Mouse (Mus musculus) heart, adult 2 months (tissue): ENCODE measurements around the gene Fzr1.

ENCODE experiments used
- EP300 ChIP-seq: fragments of 200-500 bp; IDR thresholded peaks from 2 replicates; pipeline ENCODE4 v1.6.1; 2011; ENCODE audit warnings: low read depth, low read length, control low read depth; ENCODE audit not compliant: insufficient read depth
- POLR2A ChIP-seq: fragments of 200-500 bp; IDR thresholded peaks from 2 replicates; pipeline ENCODE4 v1.6.1; 2011; ENCODE audit warnings: mild to moderate bottlenecking, low read depth, low read length, control low read depth; ENCODE audit not compliant: insufficient read depth

GRCm38 (mm10) chr10:81355533-81355932, 22.8 kb downstream of the Fzr1 start:
- TF ChIP-seq EP300 (no peak), POLR2A (no peak)
